ENCODE assay signal across 8 mouse cellular contexts in the genomic region with DNA sequence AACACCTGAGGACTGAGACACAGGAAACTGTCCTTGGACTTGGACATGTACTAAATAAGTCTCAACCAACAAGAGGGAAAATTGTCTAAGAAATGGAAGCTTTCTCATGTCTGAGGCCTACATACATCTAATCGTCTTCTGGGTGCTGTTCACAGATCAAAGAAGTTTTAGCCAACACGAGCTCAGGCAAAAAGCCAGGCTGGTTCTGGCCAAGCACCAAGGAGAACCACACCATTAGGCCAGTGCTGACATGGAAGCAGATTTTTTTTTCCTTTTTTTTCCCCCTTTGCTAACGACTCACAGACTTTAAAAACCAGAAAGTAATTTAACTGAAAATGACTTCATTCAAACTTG. TPM values are rescaled to one million over a fixed set of nuclear protein-coding genes. Genes with fewer than 3 reads are reported as not detected.
DNase-seq lines count a peak whose midpoint lies in the region; ATAC-seq and TF ChIP-seq lines count a peak whose summit lies in the region.

No protein-coding gene starts in this region.

- H3K9ac ChIP-seq in kidney, postnatal 0 days (ENCODE audit: low read depth, low read length): no peak overlapping the region
- no peak overlapping the region for H3K9ac ChIP-seq in lung, postnatal 0 days (replicated peaks; ENCODE audit: low read depth)
- no peak overlapping the region for H3K9ac ChIP-seq in neural tube, embryonic 15.5 days (replicated peaks)

- H3K4me1 ChIP-seq in kidney, postnatal 0 days (replicated peaks; ENCODE audit: insufficient read depth, low read length): peaks cover 30% of the 10 kb centered on the region
- H3K4me1 ChIP-seq in lung, postnatal 0 days (ENCODE audit: insufficient read depth, low read depth, low read length): peaks cover 21% of the 10 kb centered on the region; the same call in 1 of the 2 replicates
- peaks cover 38% of the 10 kb centered on the region for H3K4me1 ChIP-seq in neural tube, embryonic 15.5 days

- no peaks in the 10 kb centered on the region for H3K27me3 ChIP-seq in kidney, postnatal 0 days (ENCODE audit: insufficient read depth, low read length)
- H3K27me3 ChIP-seq in lung, postnatal 0 days (replicated peaks; ENCODE audit: insufficient read depth, low read length): no peaks in the 10 kb centered on the region
- no peaks in the 10 kb centered on the region for H3K27me3 ChIP-seq in neural tube, embryonic 15.5 days (replicated peaks)

- H3K36me3 ChIP-seq in kidney, postnatal 0 days (ENCODE audit: insufficient read depth, low read length): peaks cover 23% of the 10 kb centered on the region; the same call in 1 of the 2 replicates
- H3K36me3 ChIP-seq in lung, postnatal 0 days (ENCODE audit: insufficient read depth, low read length): peaks cover 19% of the 10 kb centered on the region; the same call in 1 of the 2 replicates
- peaks cover 34% of the 10 kb centered on the region for H3K36me3 ChIP-seq in neural tube, embryonic 15.5 days

- peak overlapping the region; percentile 32; the same call in 1 of the 2 replicates for H3K4me2 ChIP-seq in kidney, postnatal 0 days (ENCODE audit: low read length)
- no peak overlapping the region for H3K4me2 ChIP-seq in lung, postnatal 0 days (replicated peaks; ENCODE audit: low read depth, low read length)
- no peak overlapping the region for H3K4me2 ChIP-seq in neural tube, embryonic 15.5 days

- 0 out of 2 replicates have a peak overlapping the region, but pooled peaks have one; percentile 73 for H3K27ac ChIP-seq in kidney, postnatal 0 days
- H3K27ac ChIP-seq in lung, postnatal 0 days (ENCODE audit: low read length): peak overlapping the region; percentile 76
- no peak overlapping the region for H3K27ac ChIP-seq in neural tube, embryonic 15.5 days (replicated peaks)

- no peak overlapping the region for H3K4me3 ChIP-seq in kidney, postnatal 0 days (replicated peaks; ENCODE audit: low read depth, low read length)
- H3K4me3 ChIP-seq in lung, postnatal 0 days (ENCODE audit: low read depth, low read length): no peak overlapping the region
- no peak overlapping the region for H3K4me3 ChIP-seq in neural tube, embryonic 15.5 days (replicated peaks)

- TF ChIP-seq CTCF in kidney, postnatal 0 days (IDR thresholded peaks at IDR 0.05; ENCODE audit: low read depth): no peak
- no peak for TF ChIP-seq CTCF in lung, postnatal 0 days (IDR thresholded peaks at IDR 0.05)

- DNase-seq in adrenal gland, postnatal 10 days: peak; percentile 77
- no peak for DNase-seq in adrenal gland, postnatal 4 days (ENCODE audit: low spot score in 2 of 2)
- DNase-seq in kidney, postnatal 0 days (ENCODE audit: low spot score): no peak
- DNase-seq in kidney, adult 11 months: no peak
- DNase-seq in cerebellum, adult 9-11 months: peak; percentile 59
- DNase-seq in lung, postnatal 0 days (ENCODE audit: low spot score): peak; percentile 36
- DNase-seq in testis, postnatal 10 days (ENCODE audit: low spot score): no peak

- no peak for ATAC-seq in kidney, postnatal 0 days (replicated peaks; ENCODE audit: low FRiP score, low read depth)
- ATAC-seq in lung, postnatal 0 days: no peak
- ATAC-seq in neural tube, embryonic 15.5 days (ENCODE audit: low FRiP score): no peak

- no peaks in the 10 kb centered on the region for H3K9me3 ChIP-seq in kidney, postnatal 0 days (replicated peaks; ENCODE audit: low read length)
- H3K9me3 ChIP-seq in lung, postnatal 0 days (ENCODE audit: low read length): no peaks in the 10 kb centered on the region
- no peaks in the 10 kb centered on the region for H3K9me3 ChIP-seq in neural tube, embryonic 15.5 days (replicated peaks)

- 21% methylated on average over 3 of the region's 3 CpGs for WGBS in kidney, postnatal 0 days
- WGBS in lung, postnatal 0 days: 29% methylated on average over 3 of the region's 3 CpGs
- 59% methylated on average over 3 of the region's 3 CpGs for WGBS in neural tube, embryonic 15.5 days

- TF ChIP-seq EP300 in lung, postnatal 0 days (IDR thresholded peaks at IDR 0.05): no peak

RNA-seq across cellular contexts. Expression of a gene that starts 5.3 kb away (rescaled TPM):
- total RNA-seq in adrenal gland, postnatal 10 days (2021): 100 to 1,000 TPM; 245 to 254 TPM
- total RNA-seq in adrenal gland, postnatal 4 days (2021): 100 to 1,000 TPM; 197 to 198 TPM
- 51.5 and 65.9 TPM in 2 replicates for polyA plus RNA-seq in kidney, postnatal 0 days (2015; fragmentation: Nextera tagmentation; extraction: Ambion mirVana)
- 41.1 and 44.1 TPM in 2 replicates for polyA plus RNA-seq in lung, postnatal 0 days (2015; fragmentation: Nextera tagmentation; extraction: Ambion mirVana)
- polyA plus RNA-seq in neural tube, embryonic 15.5 days (2015; fragmentation: Nextera tagmentation; extraction: Ambion mirVana): 23.2 and 25.8 TPM in 2 replicates

RNA-seq across cellular contexts. Expression of a gene that starts 29.6 kb away (rescaled TPM):
- under 1 TPM; 0.36 to 0.67 TPM for total RNA-seq in adrenal gland, postnatal 10 days (2021)
- under 1 TPM; 0.59 to 0.76 TPM for total RNA-seq in adrenal gland, postnatal 4 days (2021)
- polyA plus RNA-seq in kidney, postnatal 0 days (2015; fragmentation: Nextera tagmentation; extraction: Ambion mirVana): 3.2 and 3.6 TPM in 2 replicates
- polyA plus RNA-seq in lung, postnatal 0 days (2015; fragmentation: Nextera tagmentation; extraction: Ambion mirVana): 0.45 and 0.51 TPM in 2 replicates
- 4.2 and 5.4 TPM in 2 replicates for polyA plus RNA-seq in neural tube, embryonic 15.5 days (2015; fragmentation: Nextera tagmentation; extraction: Ambion mirVana)

Comparison
In these comparisons a context has a peak if more than half of its experiments do, and no peak if none do; other contexts are left out.
1. DNase-seq: peak in adrenal gland, postnatal 10 days (single experiment), cerebellum, adult 9-11 months (single experiment) and lung, postnatal 0 days (single experiment); none in adrenal gland, postnatal 4 days (0 of 2), kidney, postnatal 0 days (single experiment), kidney, adult 11 months (single experiment) and testis, postnatal 10 days (single experiment).